Mouse (Mus musculus) B cell, adult 67 days (primary cell): ENCODE data around the gene Crls1. TPM values are rescaled to one million over a fixed set of nuclear protein-coding genes. Genes with fewer than 3 reads are reported as not detected.

Experiments
- total RNA-seq, 2 experiments: library from RNA; stranded (reverse); gene quantifications; 4 replicates each; pipeline ENCODE4 v1.2.4; 2023

Crls1 gene
- 10 to 100 TPM; 11.8 to 15.0 TPM for total RNA-seq

GRCm38 (mm10) chr2:132846407-132847358 is at the start of gene Crls1:
TSS of gene Crls1 (plus strand) at chr2:132846666.

GRCm38 (mm10) chr2:132815608-132816314 is 30.7 kb upstream of the Crls1 start, which contains the start of the genes Trmt6 and Mcm8:
TSS of gene Trmt6 (minus strand) at chr2:132816055.
TSS of gene Mcm8 (plus strand) at chr2:132816141.

GRCm38 (mm10) chr2:132880844-132881645 is 34.6 kb downstream of the Crls1 start, which contains the start of gene Lrrn4:
TSS of gene Lrrn4 (minus strand) at chr2:132880891.

Other genes with a start within 250 kb of the Crls1 start
- 10 to 100 TPM; 11.5 to 16.7 TPM for gene Shld1, start 159.7 kb upstream of the Crls1 start, total RNA-seq
- not detected for gene Chgb, start 65.4 kb upstream of the Crls1 start, total RNA-seq
- 10 to 100 TPM; 40.2 to 47.7 TPM for gene Trmt6, start 30.6 kb upstream of the Crls1 start, total RNA-seq
- 1 to 10 TPM; 5.4 to 8.7 TPM for gene Mcm8, start 30.5 kb upstream of the Crls1 start, total RNA-seq
- gene Lrrn4, start 34.2 kb downstream of the Crls1 start, total RNA-seq = under 1 TPM; 0.29 to 0.33 TPM
- not detected for gene Fermt1, start 99.2 kb downstream of the Crls1 start, total RNA-seq